8 mouse cellular contexts compared by ENCODE assay signal in genomic region chr8:103644106-103644505, GRCm38 (mm10).
A peak's percentile ranks its signal among the peaks of the same experiment; 100 is the strongest.
DNase-seq lines count a peak whose midpoint lies in the region; ATAC-seq and TF ChIP-seq lines count a peak whose summit lies in the region.
"Had no signal": no experiment of that assay in that cellular context is flagged by ENCODE, and none has a peak within 500 bp of the region (broad histone marks: within the 10 kb centered on the region; RNA-seq: fewer than 3 reads in every experiment).

No protein-coding gene starts in this region.

- H3K9ac ChIP-seq in hindbrain, postnatal 0 days (replicated peaks; ENCODE audit: low read length), result no peak overlapping the region
- H3K9ac ChIP-seq in hindbrain, embryonic 11.5 days (ENCODE audit: low read depth, low read length), result no peak overlapping the region
- H3K9ac ChIP-seq in hindbrain, embryonic 12.5 days, result no peak overlapping the region
- H3K9ac ChIP-seq: neural tube, embryonic 12.5 days had no signal

- H3K36me3 ChIP-seq in hindbrain, postnatal 0 days (ENCODE audit: insufficient read depth, low read length), result no peaks in the 10 kb centered on the region
- no peaks in the 10 kb centered on the region for H3K36me3 ChIP-seq in hindbrain, embryonic 11.5 days (ENCODE audit: control insufficient read depth, insufficient read depth, low read length)
- no peaks in the 10 kb centered on the region for H3K36me3 ChIP-seq in limb, embryonic 10.5 days
- H3K36me3 ChIP-seq in hindbrain, embryonic 12.5 days, result no peaks in the 10 kb centered on the region
- H3K36me3 ChIP-seq: neural tube, embryonic 12.5 days had no signal

- peak; percentile 75 for DNase-seq in hindbrain, postnatal 0 days (ENCODE audit: low spot score)
- no peak for DNase-seq in hindbrain, embryonic 11.5 days (ENCODE audit: low spot score)
- DNase-seq in brain, adult 2 months (ENCODE audit: low read depth, low spot score), result peak; percentile 57
- DNase-seq in layer of hippocampus, adult 18-20 months (ENCODE audit: low spot score in 2 of 2), result peak; percentile 26 to 33
- peak; percentile 22 for DNase-seq in lung, postnatal 25 days (ENCODE audit: low spot score)
- no peak for DNase-seq in limb, embryonic 10.5 days (ENCODE audit: low spot score)

- H3K27me3 ChIP-seq in hindbrain, postnatal 0 days (ENCODE audit: insufficient read depth, low read length), result no peaks in the 10 kb centered on the region
- H3K27me3 ChIP-seq in hindbrain, embryonic 11.5 days (ENCODE audit: control insufficient read depth, insufficient read depth, low read length), result no peaks in the 10 kb centered on the region
- H3K27me3 ChIP-seq in limb, embryonic 10.5 days (ENCODE audit: low read depth, poor library complexity, severe bottlenecking), result no peaks in the 10 kb centered on the region
- no peaks in the 10 kb centered on the region for H3K27me3 ChIP-seq in hindbrain, embryonic 12.5 days
- H3K27me3 ChIP-seq: neural tube, embryonic 12.5 days had no signal

- H3K4me1 ChIP-seq in hindbrain, postnatal 0 days (ENCODE audit: insufficient read depth, low read length), result no peaks in the 10 kb centered on the region
- no peaks in the 10 kb centered on the region for H3K4me1 ChIP-seq in hindbrain, embryonic 11.5 days (replicated peaks; ENCODE audit: control insufficient read depth, insufficient read depth, low read length)
- no peaks in the 10 kb centered on the region for H3K4me1 ChIP-seq in limb, embryonic 10.5 days
- no peaks in the 10 kb centered on the region for H3K4me1 ChIP-seq in hindbrain, embryonic 12.5 days
- H3K4me1 ChIP-seq: neural tube, embryonic 12.5 days had no signal

- 32% methylated on average over 6 of the region's 6 CpGs for WGBS in hindbrain, postnatal 0 days
- 74% methylated on average over 6 of the region's 6 CpGs for WGBS in hindbrain, embryonic 11.5 days
- WGBS in limb, embryonic 10.5 days, result 81% methylated on average over 6 of the region's 6 CpGs
- 72% methylated on average over 6 of the region's 6 CpGs for WGBS in hindbrain, embryonic 12.5 days

- no peak overlapping the region for H3K4me3 ChIP-seq in hindbrain, postnatal 0 days (ENCODE audit: low read length)
- H3K4me3 ChIP-seq in hindbrain, embryonic 11.5 days (ENCODE audit: low read depth, low read length), result no peak overlapping the region
- H3K4me3 ChIP-seq in limb, embryonic 10.5 days, result no peak overlapping the region
- H3K4me3 ChIP-seq in hindbrain, embryonic 12.5 days, result no peak overlapping the region
- H3K4me3 ChIP-seq: neural tube, embryonic 12.5 days had no signal

- no peak overlapping the region for H3K27ac ChIP-seq in hindbrain, postnatal 0 days
- H3K27ac ChIP-seq in hindbrain, embryonic 11.5 days (ENCODE audit: low read depth, low read length), result no peak overlapping the region
- H3K27ac ChIP-seq in limb, embryonic 10.5 days, result no peak overlapping the region
- H3K27ac ChIP-seq in hindbrain, embryonic 12.5 days, result no peak overlapping the region
- H3K27ac ChIP-seq: neural tube, embryonic 12.5 days had no signal

- no peak for TF ChIP-seq CTCF in hindbrain, postnatal 0 days (IDR thresholded peaks at IDR 0.05; ENCODE audit: low read depth)

- H3K9me3 ChIP-seq in hindbrain, postnatal 0 days (ENCODE audit: low read length), result no peaks in the 10 kb centered on the region
- no peaks in the 10 kb centered on the region for H3K9me3 ChIP-seq in hindbrain, embryonic 11.5 days (ENCODE audit: control insufficient read depth, low read length)
- H3K9me3 ChIP-seq in limb, embryonic 10.5 days (replicated peaks), result no peaks in the 10 kb centered on the region
- no peaks in the 10 kb centered on the region for H3K9me3 ChIP-seq in hindbrain, embryonic 12.5 days (replicated peaks)
- H3K9me3 ChIP-seq: neural tube, embryonic 12.5 days had no signal

- peak; percentile 79 for ATAC-seq in hindbrain, postnatal 0 days
- no peak for ATAC-seq in hindbrain, embryonic 11.5 days (ENCODE audit: low FRiP score)
- ATAC-seq in hindbrain, embryonic 12.5 days (ENCODE audit: low FRiP score), result no peak

- no peak overlapping the region for H3K4me2 ChIP-seq in hindbrain, postnatal 0 days (ENCODE audit: low read depth, low read length)
- no peak overlapping the region for H3K4me2 ChIP-seq in hindbrain, embryonic 11.5 days (replicated peaks; ENCODE audit: low read depth, low read length)
- H3K4me2 ChIP-seq in hindbrain, embryonic 12.5 days (replicated peaks), result no peak overlapping the region
- H3K4me2 ChIP-seq: neural tube, embryonic 12.5 days had no signal

Comparison
In these comparisons a context has a peak if more than half of its experiments do, and no peak if none do; other contexts are left out.
1. DNase-seq: peak in hindbrain, postnatal 0 days (single experiment), brain, adult 2 months (single experiment), layer of hippocampus, adult 18-20 months (2 of 2) and lung, postnatal 25 days (single experiment); none in hindbrain, embryonic 11.5 days (single experiment) and limb, embryonic 10.5 days (single experiment).